Mouse (Mus musculus) cerebellum, postnatal 10 days (tissue): ENCODE measurements around the gene Tarsl2.

Source experiments
- DNase-seq, 2 experiments: peaks; one replicate each; pipeline ENCODE4 v3.0.0; 2021; ENCODE audit warnings: mixed read lengths in 2 of 2

Tarsl2 gene

GRCm38 (mm10) chr7:65644643-65645351 is at the start of gene Tarsl2:
Gene Tarsl2, plus strand, starts transcription at chr7:65644898.
- peak; percentile 99 to 100 for DNase-seq

- DNase-seq, result peak; percentile 18 to 28
Observed at GRCm38 (mm10) chr7:65606124-65606523, 38.6 kb upstream of the Tarsl2 start.

GRCm38 (mm10) chr7:65607003-65607402 is 37.7 kb upstream of the Tarsl2 start:
- DNase-seq, result no peak

- DNase-seq, result peak; percentile 91 to 97
Observed at GRCm38 (mm10) chr7:65610171-65610570, 34.5 kb upstream of the Tarsl2 start.

- DNase-seq, result no peak
Observed at GRCm38 (mm10) chr7:65610673-65611072, 34.0 kb upstream of the Tarsl2 start.

- DNase-seq, result no peak
Observed at GRCm38 (mm10) chr7:65611298-65611697, 33.4 kb upstream of the Tarsl2 start.

GRCm38 (mm10) chr7:65613723-65614122 is 31.0 kb upstream of the Tarsl2 start:
- DNase-seq, result no peak

- no peak for DNase-seq
Observed at GRCm38 (mm10) chr7:65618751-65619150, 25.9 kb upstream of the Tarsl2 start.

GRCm38 (mm10) chr7:65620746-65621145 is 24.0 kb upstream of the Tarsl2 start:
- DNase-seq, result no peak

- no peak for DNase-seq
Observed at GRCm38 (mm10) chr7:65623330-65623729, 21.4 kb upstream of the Tarsl2 start.

- DNase-seq, result no peak
Observed at GRCm38 (mm10) chr7:65625528-65625927, 19.2 kb upstream of the Tarsl2 start.

- DNase-seq, result no peak
Observed at GRCm38 (mm10) chr7:65629846-65630245, 14.9 kb upstream of the Tarsl2 start.

- no peak for DNase-seq
Observed at GRCm38 (mm10) chr7:65630661-65631060, 14.0 kb upstream of the Tarsl2 start.

- DNase-seq, result no peak
Observed at GRCm38 (mm10) chr7:65635831-65636230, 8.9 kb upstream of the Tarsl2 start.

- no peak for DNase-seq
Observed at GRCm38 (mm10) chr7:65636356-65636880, 8.3 kb upstream of the Tarsl2 start.

- peak; percentile 35 to 62 for DNase-seq
Observed at GRCm38 (mm10) chr7:65638170-65638770, 6.4 kb upstream of the Tarsl2 start.

GRCm38 (mm10) chr7:65639821-65640382 is 4.8 kb upstream of the Tarsl2 start:
- peak; percentile 63 to 73 for DNase-seq

GRCm38 (mm10) chr7:65640672-65641071 is 4.0 kb upstream of the Tarsl2 start:
- no peak for DNase-seq

- DNase-seq, result peak in 1 of 2 experiments; percentile 30
Observed at GRCm38 (mm10) chr7:65642371-65643304, 2.1 kb upstream of the Tarsl2 start.

GRCm38 (mm10) chr7:65643861-65644421 is 757 bp upstream of the Tarsl2 start:
- DNase-seq, result peak in 1 of 2 experiments; percentile 37

- DNase-seq, result no peak
Observed at GRCm38 (mm10) chr7:65645996-65646395, 1.3 kb downstream of the Tarsl2 start.

GRCm38 (mm10) chr7:65650662-65651061 is 6.0 kb downstream of the Tarsl2 start:
- DNase-seq, result no peak
